Mouse (Mus musculus): ENCODE results near the gene Ap2s1. TPM values are rescaled to one million over a fixed set of nuclear protein-coding genes. Genes with fewer than 3 reads are reported as not detected.

The Ap2s1 gene
- polyA plus RNA-seq (2017; shearing (Covaris generic)): 226 TPM

DNA sequence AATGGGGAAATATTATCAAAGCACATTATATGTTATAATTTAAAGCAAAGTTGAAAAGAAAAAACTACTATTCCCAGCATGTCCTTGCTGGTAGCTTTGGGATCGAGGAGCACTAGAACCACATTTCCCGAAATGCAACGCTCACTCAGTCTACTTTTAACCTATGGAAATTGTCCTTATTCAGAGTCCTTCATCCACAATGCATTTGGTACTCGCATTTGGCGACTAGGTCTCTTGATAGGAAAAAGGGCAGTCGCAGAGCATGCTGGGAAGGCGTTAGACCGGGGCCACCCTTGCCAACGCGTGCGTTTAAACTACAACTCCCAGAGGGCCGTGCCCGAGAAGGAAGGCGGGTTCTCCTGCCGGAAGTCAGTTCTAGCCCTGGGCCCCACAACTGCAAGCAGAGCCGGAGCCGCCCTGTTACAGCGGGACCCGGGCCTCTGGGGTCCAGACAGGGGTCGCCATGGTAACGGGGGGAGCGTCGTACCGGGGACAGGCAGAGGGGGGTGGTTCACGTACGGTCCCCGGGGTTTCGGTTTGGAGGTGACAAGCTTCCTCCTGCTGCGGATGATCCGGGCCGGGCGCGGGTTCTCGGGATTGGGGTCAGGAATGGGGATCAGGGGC is at the start of gene Ap2s1:
Ap2s1 (plus strand) TSS at position 338 of the 624 bp plus-strand sequence.

DNA sequence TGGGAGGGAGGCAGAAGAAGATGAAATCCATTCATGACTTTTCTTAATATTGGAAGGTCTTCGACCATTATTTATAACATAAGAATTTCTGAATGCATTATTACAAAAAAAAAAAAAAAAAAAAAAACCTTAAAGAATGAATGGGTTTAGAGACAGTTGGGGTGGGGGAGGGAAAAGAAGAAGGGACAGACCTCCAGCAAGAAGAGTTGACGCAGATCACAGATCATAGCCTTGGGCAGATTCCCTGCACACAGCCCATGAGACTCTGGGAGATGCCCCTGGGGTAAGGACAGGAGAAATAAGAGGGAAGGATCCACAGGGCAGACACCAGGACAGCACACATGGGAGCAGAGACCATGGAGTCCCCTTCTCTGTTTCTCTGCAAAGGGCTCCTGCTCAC is 16.6 kb upstream of the Ap2s1 start, which contains the start of gene Ceacam9:
Ceacam9 (plus strand) TSS at position 301 of the 400 bp plus-strand sequence.

DNA sequence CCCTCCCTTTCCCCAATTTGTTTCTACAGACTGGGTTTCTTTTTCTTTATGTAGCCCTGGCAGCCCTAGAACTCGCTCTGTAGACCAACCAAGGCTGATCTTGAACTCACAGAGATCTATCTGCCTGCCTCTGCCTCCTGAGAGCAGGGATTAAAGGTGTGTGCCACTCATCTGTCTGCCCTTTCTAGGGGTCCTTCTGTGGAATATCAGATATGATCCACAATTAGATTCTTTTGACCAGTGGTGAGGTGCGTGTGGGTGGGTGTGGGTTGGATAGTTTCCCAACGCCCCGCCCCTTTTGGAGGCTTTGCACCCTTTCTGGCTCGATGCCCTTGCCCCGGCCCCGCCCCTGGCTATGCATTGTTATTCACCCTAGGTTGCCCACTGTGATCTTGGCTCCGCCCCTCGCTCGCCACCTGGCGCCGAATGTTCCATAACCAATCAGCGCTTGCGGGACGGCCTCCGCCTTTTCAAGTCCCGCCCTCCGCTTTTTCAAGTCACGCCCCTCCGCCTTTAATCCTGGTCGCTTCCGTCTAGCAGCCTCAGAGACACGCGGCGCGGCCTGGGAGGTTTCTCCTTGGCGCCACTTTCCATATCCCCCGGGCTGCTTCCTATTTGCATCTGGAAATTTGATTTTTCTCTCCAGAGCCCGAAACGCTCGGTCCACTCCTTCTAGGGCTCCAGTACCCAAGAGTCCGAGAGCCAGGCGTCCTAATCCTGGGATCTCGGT is 42.8 kb downstream of the Ap2s1 start, which contains the start of gene Slc1a5:
Slc1a5 (plus strand) TSS at position 516 of the 730 bp plus-strand sequence.

Other genes starting within 250 kb of the Ap2s1 start
- gene Arhgap35, start 123.4 kb upstream of the Ap2s1 start, polyA plus RNA-seq (2017; shearing (Covaris generic)): 3.6 TPM
- 1.6 TPM for gene Ceacam15, start 62.7 kb upstream of the Ap2s1 start, polyA plus RNA-seq (2017; shearing (Covaris generic))
- gene Ceacam9, start 16.5 kb upstream of the Ap2s1 start, polyA plus RNA-seq (2017; shearing (Covaris generic)): not detected
- gene Slc1a5, start 42.9 kb downstream of the Ap2s1 start, polyA plus RNA-seq (2017; shearing (Covaris generic)): 91.9 TPM
- 20.8 TPM for gene Strn4, start 77.5 kb downstream of the Ap2s1 start, polyA plus RNA-seq (2017; shearing (Covaris generic))
- gene Fkrp, start 78.3 kb downstream of the Ap2s1 start, polyA plus RNA-seq (2017; shearing (Covaris generic)): 5.1 TPM
- 239 TPM for gene Prkd2, start 104.5 kb downstream of the Ap2s1 start, polyA plus RNA-seq (2017; shearing (Covaris generic))
- gene Dact3, start 136.9 kb downstream of the Ap2s1 start, polyA plus RNA-seq (2017; shearing (Covaris generic)): not detected
- gene Gng8, start 153.4 kb downstream of the Ap2s1 start, polyA plus RNA-seq (2017; shearing (Covaris generic)): not detected
- 7.0 TPM for gene Ptgir, start 168.1 kb downstream of the Ap2s1 start, polyA plus RNA-seq (2017; shearing (Covaris generic))
- gene Calm3, start 185.7 kb downstream of the Ap2s1 start, polyA plus RNA-seq (2017; shearing (Covaris generic)): 91.2 TPM
- not detected for gene Pnmal2, start 206.3 kb downstream of the Ap2s1 start, polyA plus RNA-seq (2017; shearing (Covaris generic))
- 0.06 TPM for gene Pnmal1, start 221.3 kb downstream of the Ap2s1 start, polyA plus RNA-seq (2017; shearing (Covaris generic))
- gene Gm42372, start 244.7 kb downstream of the Ap2s1 start, polyA plus RNA-seq (2017; shearing (Covaris generic)): 4.5 TPM